Mouse (Mus musculus): Measurements from ENCODE around the gene Hipk3. TPM values are rescaled to one million over a fixed set of nuclear protein-coding genes. Genes with fewer than 3 reads are reported as not detected.

The Hipk3 gene
- polyA plus RNA-seq, 1 experiment, result 66.5 TPM

- TF ChIP-seq CTCF (IDR thresholded peaks at IDR 0.05; ENCODE audit: borderline replicate concordance, insufficient read depth, low read length), result no peak
- no peak for TF ChIP-seq POLR2A (IDR thresholded peaks at IDR 0.05; ENCODE audit: low read depth, low read length)
- H3K27ac ChIP-seq (ENCODE audit: insufficient read depth, low read length), result no peak overlapping the region
- no peak overlapping the region for H3K4me3 ChIP-seq (ENCODE audit: insufficient read depth, low read length)
- H3K4me1 ChIP-seq (ENCODE audit: control insufficient read depth, insufficient read depth, low read length), result peaks cover 7% of the 10 kb centered on the region; the same call in 1 of the 2 replicates
Measured at GRCm38 (mm10) chr2:104497231-104497630, 3.0 kb upstream of the Hipk3 start.

- TF ChIP-seq CTCF (IDR thresholded peaks at IDR 0.05; ENCODE audit: borderline replicate concordance, insufficient read depth, low read length), result no peak
- TF ChIP-seq POLR2A (IDR thresholded peaks at IDR 0.05; ENCODE audit: low read depth, low read length), result no peak
- Histone ChIP-seq H3K4me3 (ENCODE audit: insufficient read depth, low read length) (no peak overlapping the region), H3K4me1 (ENCODE audit: control insufficient read depth, insufficient read depth, low read length) (peaks cover 9% of the 10 kb centered on the region; the same call in 1 of the 2 replicates), H3K27ac (ENCODE audit: insufficient read depth, low read length) (no peak overlapping the region)
Measured at GRCm38 (mm10) chr2:104496206-104496605, 2.0 kb upstream of the Hipk3 start.

- Histone ChIP-seq H3K4me1 (ENCODE audit: control insufficient read depth, insufficient read depth, low read length) (peaks cover 9% of the 10 kb centered on the region; the same call in 1 of the 2 replicates), H3K4me3 (ENCODE audit: insufficient read depth, low read length) (peak overlapping the region; percentile 33), H3K27ac (ENCODE audit: insufficient read depth, low read length) (peak overlapping the region; percentile 76)
- TF ChIP-seq CTCF (IDR thresholded peaks at IDR 0.05; ENCODE audit: borderline replicate concordance, insufficient read depth, low read length), result no peak
- no peak for TF ChIP-seq POLR2A (IDR thresholded peaks at IDR 0.05; ENCODE audit: low read depth, low read length)
Measured at GRCm38 (mm10) chr2:104494801-104495185, 547 bp upstream of the Hipk3 start.

GRCm38 (mm10) chr2:104493021-104493950 is 960 bp downstream of the Hipk3 start:
- Histone ChIP-seq H3K4me3 (ENCODE audit: insufficient read depth, low read length) (peak overlapping the region; percentile 94), H3K27ac (ENCODE audit: insufficient read depth, low read length) (peak overlapping the region; percentile 92), H3K4me1 (ENCODE audit: control insufficient read depth, insufficient read depth, low read length) (peaks cover 9% of the 10 kb centered on the region; the same call in 1 of the 2 replicates)
- TF ChIP-seq CTCF (IDR thresholded peaks at IDR 0.05; ENCODE audit: borderline replicate concordance, insufficient read depth, low read length) (no peak), POLR2A (IDR thresholded peaks at IDR 0.05; ENCODE audit: low read depth, low read length) (peak; percentile 71)

- TF ChIP-seq CTCF (IDR thresholded peaks at IDR 0.05; ENCODE audit: borderline replicate concordance, insufficient read depth, low read length), result no peak
- no peak for TF ChIP-seq POLR2A (IDR thresholded peaks at IDR 0.05; ENCODE audit: low read depth, low read length)
- Histone ChIP-seq H3K4me1 (ENCODE audit: control insufficient read depth, insufficient read depth, low read length) (peaks cover 8% of the 10 kb centered on the region; the same call in 1 of the 2 replicates), H3K4me3 (ENCODE audit: insufficient read depth, low read length) (no peak overlapping the region)
Measured at GRCm38 (mm10) chr2:104491221-104491795, 2.9 kb downstream of the Hipk3 start.

GRCm38 (mm10) chr2:104490761-104491160 is 3.5 kb downstream of the Hipk3 start:
- no peak overlapping the region for H3K4me3 ChIP-seq (ENCODE audit: insufficient read depth, low read length)
- peaks cover 8% of the 10 kb centered on the region; the same call in 1 of the 2 replicates for H3K4me1 ChIP-seq (ENCODE audit: control insufficient read depth, insufficient read depth, low read length)
- H3K27ac ChIP-seq (ENCODE audit: insufficient read depth, low read length), result no peak overlapping the region
- TF ChIP-seq POLR2A (IDR thresholded peaks at IDR 0.05; ENCODE audit: low read depth, low read length) (no peak), CTCF (IDR thresholded peaks at IDR 0.05; ENCODE audit: borderline replicate concordance, insufficient read depth, low read length) (no peak)

More at GRCm38 (mm10) chr2:104491221-104491795, 2.9 kb downstream of the Hipk3 start:
- no peak overlapping the region for H3K27ac ChIP-seq (ENCODE audit: insufficient read depth, low read length)

GRCm38 (mm10) chr2:104489851-104490250 is 4.4 kb downstream of the Hipk3 start:
- peaks cover 4% of the 10 kb centered on the region; the same call in 1 of the 2 replicates for H3K4me1 ChIP-seq (ENCODE audit: control insufficient read depth, insufficient read depth, low read length)
- TF ChIP-seq CTCF (IDR thresholded peaks at IDR 0.05; ENCODE audit: borderline replicate concordance, insufficient read depth, low read length) (no peak), POLR2A (IDR thresholded peaks at IDR 0.05; ENCODE audit: low read depth, low read length) (no peak)
- no peak overlapping the region for H3K27ac ChIP-seq (ENCODE audit: insufficient read depth, low read length)

GRCm38 (mm10) chr2:104484438-104484837 is 9.8 kb downstream of the Hipk3 start:
- Histone ChIP-seq H3K4me1 (ENCODE audit: control insufficient read depth, insufficient read depth, low read length) (peaks cover 7% of the 10 kb centered on the region), H3K4me3 (ENCODE audit: insufficient read depth, low read length) (no peak overlapping the region), H3K27ac (ENCODE audit: insufficient read depth, low read length) (no peak overlapping the region)
- TF ChIP-seq POLR2A (IDR thresholded peaks at IDR 0.05; ENCODE audit: low read depth, low read length) (no peak), CTCF (IDR thresholded peaks at IDR 0.05; ENCODE audit: borderline replicate concordance, insufficient read depth, low read length) (no peak)

More at GRCm38 (mm10) chr2:104489851-104490250, 4.4 kb downstream of the Hipk3 start:
- H3K4me3 ChIP-seq (ENCODE audit: insufficient read depth, low read length), result no peak overlapping the region

- H3K4me3 ChIP-seq (ENCODE audit: insufficient read depth, low read length), result no peak overlapping the region
- peak overlapping the region; percentile 40; the same call in 1 of the 2 replicates for H3K27ac ChIP-seq (ENCODE audit: insufficient read depth, low read length)
- peaks cover 10% of the 10 kb centered on the region for H3K4me1 ChIP-seq (ENCODE audit: control insufficient read depth, insufficient read depth, low read length)
- no peak for TF ChIP-seq POLR2A (IDR thresholded peaks at IDR 0.05; ENCODE audit: low read depth, low read length)
- no peak for TF ChIP-seq CTCF (IDR thresholded peaks at IDR 0.05; ENCODE audit: borderline replicate concordance, insufficient read depth, low read length)
Measured at GRCm38 (mm10) chr2:104482156-104482555, 12.1 kb downstream of the Hipk3 start.
